Mouse (Mus musculus) hindbrain, embryonic 11.5 days (tissue): ENCODE data around the gene Limch1. TPM values are rescaled to one million over a fixed set of nuclear protein-coding genes. Genes with fewer than 3 reads are reported as not detected.

ENCODE experiments used
- ATAC-seq: fragments of 200-750 bp; cut with Nextera tagmentation; 2 replicates; pipeline ENCODE4 v1.8.0; 2017; ENCODE audit warnings: mild to moderate bottlenecking, moderate TSS enrichment, moderate library complexity; ENCODE audit not compliant: low FRiP score
- DNase-seq: peaks from one replicate; pipeline ENCODE4 v3.0.0-alpha.2; 2015; ENCODE audit warnings: low spot score
- H3K27ac ChIP-seq: fragments of 300-500 bp; sonication (generic); 2 replicates; pipeline ENCODE4 v1.5.1; 2014; ENCODE audit warnings: mild to moderate bottlenecking, low read depth, low read length
- H3K27me3 ChIP-seq: fragments of 300-500 bp; sonication (generic); 2 replicates; pipeline ENCODE4 v1.6.1; 2014; ENCODE audit warnings: mild to moderate bottlenecking, low read length, moderate library complexity, mixed read lengths; ENCODE audit not compliant: control insufficient read depth, insufficient read depth
- H3K36me3 ChIP-seq: fragments of 300-500 bp; sonication (generic); 2 replicates; pipeline ENCODE4 v1.6.1; 2014; ENCODE audit warnings: mild to moderate bottlenecking, low read length, moderate library complexity, mixed read lengths; ENCODE audit not compliant: control insufficient read depth, insufficient read depth
- H3K4me1 ChIP-seq: fragments of 300-500 bp; sonication (generic); replicated peaks from 2 replicates; pipeline ENCODE4 v1.6.1; 2014; ENCODE audit warnings: low read length, mixed read lengths; ENCODE audit not compliant: control insufficient read depth, insufficient read depth
- H3K4me2 ChIP-seq: fragments of 300-500 bp; sonication (generic); replicated peaks from 2 replicates; pipeline ENCODE4 v1.6.1; 2014; ENCODE audit warnings: mild to moderate bottlenecking, low read depth, low read length
- H3K4me3 ChIP-seq: fragments of 300-500 bp; sonication (generic); 2 replicates; pipeline ENCODE4 v1.5.1; 2014; ENCODE audit warnings: low read depth, low read length
- H3K9ac ChIP-seq: fragments of 300-500 bp; sonication (generic); 2 replicates; pipeline ENCODE4 v1.6.1; 2014; ENCODE audit warnings: low read depth, low read length
- H3K9me3 ChIP-seq: fragments of 300-500 bp; sonication (generic); 2 replicates; pipeline ENCODE4 v1.6.1; 2016; ENCODE audit warnings: low read length; ENCODE audit not compliant: control insufficient read depth
- WGBS: fragments of 180-500 bp; shearing (Covaris S2); extraction: QIAGEN DNeasy Blood & Tissue Kit; methylation state at CpG from one replicate; pipeline ENCODE4 v1.1.7; 2014; 5-methylcytosine and 5-hydroxymethylcytosine counted together
- polyA plus RNA-seq: library from polyadenylated mRNA; unstranded; fragments of >200 nt; fragmentation: Nextera tagmentation; extraction: Ambion mirVana; gene quantifications from 2 replicates; pipeline ENCODE4 v1.2.1, GENCODE M21; 2014

Limch1 gene
- polyA plus RNA-seq, 1 experiment from 2014 or later = 81.7 TPM

DNA sequence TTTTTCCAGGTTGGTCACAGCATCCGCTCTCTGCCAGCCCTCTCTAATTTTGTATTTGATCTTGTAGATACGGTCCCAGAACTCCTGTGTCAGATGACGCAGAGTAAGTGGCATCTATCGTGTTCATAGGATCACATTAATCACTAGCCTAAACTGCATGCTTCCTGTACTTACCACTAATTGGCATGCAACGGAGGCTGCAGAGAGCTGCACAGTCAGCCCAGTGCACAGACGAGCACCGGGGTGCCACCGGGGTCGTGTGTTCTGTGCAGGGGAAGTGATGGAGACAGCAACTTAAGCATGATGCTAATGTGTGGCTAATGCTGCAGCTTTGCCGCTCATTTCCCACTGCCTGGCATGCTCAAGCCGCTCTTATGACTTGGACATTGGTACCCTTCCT lies 247.4 kb downstream of the Limch1 start:
- Histone ChIP-seq H3K4me1 (no peaks in the 10 kb centered on the region), H3K27me3 (no peaks in the 10 kb centered on the region), H3K9ac (no peak overlapping the region), H3K9me3 (no peaks in the 10 kb centered on the region), H3K27ac (no peak overlapping the region), H3K4me2 (no peak overlapping the region), H3K4me3 (no peak overlapping the region), H3K36me3 (no peaks in the 10 kb centered on the region)
- ATAC-seq = no peak
- no peak for DNase-seq
- WGBS = 67% methylated on average over 11 of the region's 11 CpGs

DNA sequence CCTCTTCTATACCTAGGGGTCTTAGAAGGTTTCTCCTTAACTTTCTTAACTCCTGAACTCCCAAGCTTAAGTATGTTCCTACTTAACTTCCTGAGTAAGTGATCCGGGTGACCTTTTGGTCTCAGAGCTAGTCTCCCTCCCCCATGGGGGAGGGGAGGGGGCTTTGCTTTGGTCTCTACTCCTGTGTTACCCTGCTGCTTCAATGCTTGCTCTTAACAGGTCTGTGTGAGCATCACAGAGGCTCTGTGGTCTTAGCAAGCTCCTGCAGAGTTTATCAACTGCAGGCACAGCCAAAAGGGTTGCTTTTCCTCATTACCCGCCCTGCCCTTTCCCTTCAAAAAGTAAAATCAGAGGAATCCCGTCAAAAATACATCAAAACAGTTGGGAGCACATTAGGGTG lies 250.5 kb downstream of the Limch1 start:
- 15% methylated on average over 3 of the region's 3 CpGs for WGBS

DNA sequence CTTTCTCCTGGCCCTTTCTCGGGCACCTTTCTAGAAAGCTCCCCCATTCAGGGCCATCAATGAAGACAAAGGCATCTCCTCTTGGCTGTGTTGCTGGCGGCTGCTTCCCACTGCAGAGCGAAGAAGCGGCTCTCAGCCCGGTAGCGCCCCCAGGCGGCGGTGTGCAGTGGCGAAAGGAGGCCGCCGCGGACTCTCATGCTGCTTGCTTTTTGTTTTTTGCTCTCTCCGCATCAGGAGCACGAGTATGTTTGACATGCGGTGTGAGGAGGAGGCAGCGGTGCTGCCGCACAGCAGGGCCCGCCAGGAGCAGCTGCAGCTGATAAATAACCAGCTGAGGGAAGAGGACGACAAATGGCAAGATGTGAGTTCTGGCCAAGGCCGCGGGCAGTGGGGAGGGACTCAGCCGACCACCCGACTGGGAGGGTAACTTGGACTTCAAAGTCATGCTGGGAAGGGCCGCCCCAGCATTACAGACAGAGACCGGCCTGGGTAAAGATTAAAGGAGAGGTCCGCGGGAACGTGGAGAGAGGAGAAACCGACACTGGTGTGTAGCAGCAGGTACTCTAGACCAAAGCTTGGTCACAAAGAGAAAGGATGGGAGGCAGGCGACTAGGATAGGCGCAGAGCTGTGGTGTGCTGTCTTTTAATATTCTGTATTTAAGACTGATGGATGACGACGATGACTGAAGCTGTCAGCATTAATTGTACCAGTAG lies 251.4 kb downstream of the Limch1 start:
- Histone ChIP-seq H3K36me3 (no peaks in the 10 kb centered on the region), H3K4me3 (peak overlapping the region; percentile 23), H3K4me2 (peak overlapping the region; percentile 47), H3K27me3 (no peaks in the 10 kb centered on the region), H3K9me3 (no peaks in the 10 kb centered on the region), H3K27ac (peak overlapping the region; percentile 31; the same call in 1 of the 2 replicates), H3K9ac (peak overlapping the region; percentile 54), H3K4me1 (no peaks in the 10 kb centered on the region)
- WGBS = under 1% methylated on average over 33 of the region's 33 CpGs
- DNase-seq (peak; percentile 97), ATAC-seq (peak; percentile 90)

More for the DNA sequence above, 250.5 kb downstream of the Limch1 start:
- Histone ChIP-seq H3K9ac (0 out of 2 replicates have a peak overlapping the region, but pooled peaks have one; percentile 31), H3K27ac (no peak overlapping the region), H3K4me1 (no peaks in the 10 kb centered on the region), H3K4me2 (no peak overlapping the region), H3K27me3 (no peaks in the 10 kb centered on the region), H3K36me3 (no peaks in the 10 kb centered on the region), H3K4me3 (no peak overlapping the region), H3K9me3 (no peaks in the 10 kb centered on the region)
- ATAC-seq = no peak
- DNase-seq = peak; percentile 39

- Histone ChIP-seq H3K36me3 (no peaks in the 10 kb centered on the region), H3K4me1 (no peaks in the 10 kb centered on the region), H3K27me3 (no peaks in the 10 kb centered on the region), H3K27ac (no peak overlapping the region), H3K4me3 (no peak overlapping the region), H3K9ac (peak overlapping the region; percentile 54), H3K9me3 (no peaks in the 10 kb centered on the region), H3K4me2 (peak overlapping the region; percentile 47)
- WGBS = 18% methylated on average over 7 of the region's 7 CpGs
- ATAC-seq (peak; percentile 6; the same call in 1 of the 2 replicates), DNase-seq (no peak)
Observed at GRCm38 (mm10) chr5:66997600-66997930, 251.9 kb downstream of the Limch1 start.

GRCm38 (mm10) chr5:66998341-66998740 lies 252.7 kb downstream of the Limch1 start:
- Histone ChIP-seq H3K9ac (no peak overlapping the region), H3K9me3 (no peaks in the 10 kb centered on the region), H3K4me1 (no peaks in the 10 kb centered on the region), H3K4me2 (no peak overlapping the region), H3K27ac (no peak overlapping the region), H3K27me3 (no peaks in the 10 kb centered on the region), H3K4me3 (no peak overlapping the region), H3K36me3 (no peaks in the 10 kb centered on the region)
- 74% methylated on average over 6 of the region's 6 CpGs for WGBS
- DNase-seq (no peak), ATAC-seq (no peak)

GRCm38 (mm10) chr5:67002346-67002745 lies 256.7 kb downstream of the Limch1 start:
- no peak overlapping the region for H3K9ac ChIP-seq
- 90% methylated on average over 6 of the region's 6 CpGs for WGBS
- no peak overlapping the region for H3K27ac ChIP-seq
- no peaks in the 10 kb centered on the region for H3K27me3 ChIP-seq
- ATAC-seq (no peak), DNase-seq (no peak)
- H3K9me3 ChIP-seq = no peaks in the 10 kb centered on the region
- H3K4me1 ChIP-seq = no peaks in the 10 kb centered on the region
- H3K4me3 ChIP-seq = no peak overlapping the region
- no peak overlapping the region for H3K4me2 ChIP-seq
- no peaks in the 10 kb centered on the region for H3K36me3 ChIP-seq

DNA sequence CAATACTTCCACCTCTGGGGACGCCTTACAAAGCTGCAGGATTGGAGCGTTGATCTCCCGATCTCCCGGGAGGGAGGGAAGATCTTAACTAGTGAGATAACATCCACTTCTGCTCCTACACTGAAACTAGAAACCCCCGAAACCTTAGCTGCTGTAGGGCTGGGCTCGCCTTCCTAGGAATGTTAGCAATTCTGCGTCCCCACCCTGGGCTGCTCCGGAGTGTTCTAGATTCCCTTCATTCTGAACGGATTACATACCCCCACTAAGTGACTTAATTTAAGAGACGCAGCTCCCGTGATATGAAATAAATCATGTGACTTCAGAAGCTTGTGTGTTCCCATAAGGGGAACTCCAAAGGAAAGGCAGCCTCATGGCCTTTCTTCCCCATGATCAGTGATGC lies 259.0 kb downstream of the Limch1 start:
- ATAC-seq = no peak
- no peaks in the 10 kb centered on the region for H3K9me3 ChIP-seq

DNA sequence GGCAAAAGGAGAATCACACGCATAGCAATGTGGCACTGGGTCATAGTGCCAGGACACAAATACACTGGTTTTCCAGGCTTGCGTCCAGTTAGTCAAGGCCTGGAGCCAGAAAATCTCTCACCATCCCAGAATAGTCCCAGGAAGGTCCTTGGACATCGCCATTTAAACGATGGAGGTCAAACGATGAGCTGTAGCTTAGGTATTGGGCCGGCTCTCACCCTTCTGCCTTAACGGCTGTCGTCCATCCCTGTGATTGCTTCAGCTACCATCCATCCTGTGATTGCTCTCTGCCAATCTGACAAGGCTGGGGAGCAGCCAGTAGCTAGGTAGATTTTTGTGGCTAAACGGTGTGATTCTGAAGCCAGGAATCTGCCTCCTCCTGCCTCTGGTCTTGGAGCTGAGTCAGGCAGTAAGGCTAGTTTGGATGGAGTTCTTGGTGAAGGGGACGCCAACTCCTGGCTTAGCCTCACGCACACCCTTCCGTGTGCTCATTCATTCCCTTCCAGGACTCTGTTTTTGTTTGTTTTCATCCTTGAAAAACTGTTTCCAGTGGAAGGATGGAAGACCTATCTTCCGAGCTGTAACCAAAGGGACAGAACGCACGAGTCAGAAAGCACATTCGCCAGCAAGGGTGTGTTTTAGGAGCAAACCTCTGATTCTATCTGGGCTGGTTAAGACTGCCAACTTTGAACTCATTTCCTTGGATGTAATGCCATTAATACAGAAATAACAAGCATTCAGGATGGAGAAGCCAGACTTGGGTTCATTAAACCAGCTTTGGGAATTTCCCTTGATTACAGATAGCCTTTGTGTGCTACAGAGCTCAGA lies 265.6 kb downstream of the Limch1 start:
- no peak overlapping the region for H3K4me2 ChIP-seq
- DNase-seq (no peak), ATAC-seq (no peak)
- no peak overlapping the region for H3K9ac ChIP-seq
- H3K27ac ChIP-seq = no peak overlapping the region
- H3K36me3 ChIP-seq = peaks cover 5% of the 10 kb centered on the region; the same call in 1 of the 2 replicates
- 91% methylated on average over 16 of the region's 16 CpGs for WGBS
- no peaks in the 10 kb centered on the region for H3K4me1 ChIP-seq
- H3K9me3 ChIP-seq = no peaks in the 10 kb centered on the region
- H3K4me3 ChIP-seq = no peak overlapping the region
- H3K27me3 ChIP-seq = no peaks in the 10 kb centered on the region

More for the DNA sequence above, 259.0 kb downstream of the Limch1 start:
- Histone ChIP-seq H3K27ac (no peak overlapping the region), H3K9ac (no peak overlapping the region), H3K4me2 (no peak overlapping the region), H3K4me3 (no peak overlapping the region), H3K4me1 (no peaks in the 10 kb centered on the region), H3K27me3 (no peaks in the 10 kb centered on the region), H3K36me3 (peaks cover 5% of the 10 kb centered on the region; the same call in 1 of the 2 replicates)
- DNase-seq = no peak
- 73% methylated on average over 11 of the region's 11 CpGs for WGBS
